Mouse (Mus musculus): ENCODE data around the gene Bhlha9. TPM values are rescaled to one million over a fixed set of nuclear protein-coding genes. Genes with fewer than 3 reads are reported as not detected.

Bhlha9 gene
- under 1 TPM in 1 of 2 experiments, not detected in 1; 0.22 TPM for polyA plus RNA-seq (2017; shearing (Covaris generic))

GRCm38 (mm10) chr11:76671871-76672475 lies at the start of gene Bhlha9:
Gene Bhlha9, plus strand, starts transcription at chr11:76672470.

GRCm38 (mm10) chr11:76679508-76679907 lies 7.2 kb downstream of the Bhlha9 start, which contains the start of gene Trarg1:
Gene Trarg1, plus strand, starts transcription at chr11:76679808.

Other genes with a start within 250 kb of the Bhlha9 start
- gene Abr, start 50.2 kb upstream of the Bhlha9 start, polyA plus RNA-seq (2017; shearing (Covaris generic)) = 10 to 100 TPM; 60.5 to 77.9 TPM
- under 1 TPM in 1 of 2 experiments, not detected in 1; 0.18 TPM for gene Trarg1, start 7.3 kb downstream of the Bhlha9 start, polyA plus RNA-seq (2017; shearing (Covaris generic))
- gene Gosr1, start 91.1 kb downstream of the Bhlha9 start, polyA plus RNA-seq (2017; shearing (Covaris generic)) = 10 to 100 TPM; 49.8 to 50.3 TPM
- 10 to 100 TPM in 1 of 2 experiments, 1 to 10 TPM in 1; 5.0 to 11.7 TPM for gene Cpd, start 174.5 kb downstream of the Bhlha9 start, polyA plus RNA-seq (2017; shearing (Covaris generic))
- gene Tmigd1, start 229.7 kb downstream of the Bhlha9 start, polyA plus RNA-seq (2017; shearing (Covaris generic)) = under 1 TPM in 1 of 2 experiments, not detected in 1; 0.39 TPM

Data from inflammation-experienced regulatory T-cells (primary cell).